Mouse (Mus musculus): ENCODE data around the gene Palb2.

- TF ChIP-seq CTCF (conservative IDR thresholded peaks at IDR 0.05 in 1 of 2, IDR thresholded peaks at IDR 0.05 in 1 of 2; ENCODE audit: low read depth in 2 of 2, low read length in 2 of 2), result no peak
- TF ChIP-seq POLR2AphosphoS2 (IDR thresholded peaks at IDR 0.05; ENCODE audit: low read depth, low read length), result no peak
- TF ChIP-seq POLR2A (IDR thresholded peaks at IDR 0.05; ENCODE audit: low read depth, low read length), result no peak
- no peak for TF ChIP-seq ZMIZ1 (IDR thresholded peaks at IDR 0.05; ENCODE audit: low read depth, low read length)
- TF ChIP-seq GABPA (IDR thresholded peaks at IDR 0.05; ENCODE audit: insufficient replicate concordance, low read depth, low read length), result no peak
- no peak for TF ChIP-seq UBTF (IDR thresholded peaks at IDR 0.05; ENCODE audit: low read depth, low read length)
- TF ChIP-seq ZKSCAN1 (IDR thresholded peaks at IDR 0.05; ENCODE audit: borderline replicate concordance, low read depth, low read length), result no peak
Observed at GRCm38 (mm10) chr7:122065656-122066055, 67.1 kb downstream of the Palb2 start.

Data from CH12.LX (cell line).